Mouse (Mus musculus) megakaryocyte, embryonic 14.5 days (primary cell): Measurements from ENCODE around the gene Cep63.

Experiments
- FLI1 ChIP-seq: IDR thresholded peaks from 2 replicates; pipeline ENCODE4 v1.6.1; 2012; ENCODE audit warnings: low read length, inconsistent platforms, mixed read lengths
- GATA1 ChIP-seq: IDR thresholded peaks from 3 replicates; pipeline ENCODE4 v1.6.1; 2012; ENCODE audit warnings: mixed read lengths, low read length, inconsistent platforms, borderline replicate concordance

DNA sequence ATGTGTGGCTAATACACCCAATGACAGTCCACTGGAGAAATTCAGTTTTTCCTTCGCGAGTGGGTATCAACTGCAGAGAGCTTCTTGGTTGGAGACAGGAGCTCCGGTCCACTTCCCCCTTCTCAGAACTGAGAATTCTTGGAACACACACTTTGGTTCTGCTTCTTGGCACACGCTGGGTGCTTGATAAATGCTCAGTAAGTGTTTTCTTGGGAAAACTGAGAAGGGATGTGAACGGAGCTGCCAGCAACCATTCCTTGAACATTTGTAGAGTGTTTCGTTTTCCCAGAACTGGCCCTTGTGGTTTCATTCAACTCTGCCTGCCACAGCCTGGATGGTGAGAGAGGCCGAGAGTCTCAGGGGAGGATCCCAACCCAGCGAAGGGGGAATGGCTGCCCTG is 77.1 kb downstream of the Cep63 start:
- no peak for TF ChIP-seq GATA1
- TF ChIP-seq FLI1: no peak
